Mouse (Mus musculus) liver, adult (tissue): ENCODE results near the gene Lmod3.

Experiments used
- GATA4 ChIP-seq: IDR thresholded peaks from 2 replicates; pipeline ENCODE4 v1.6.1; 2014; ENCODE audit warnings: mild to moderate bottlenecking, low read length; ENCODE audit not compliant: insufficient replicate concordance

Lmod3 gene

GRCm38 (mm10) chr6:97221205-97222025 lies 31.1 kb downstream of the Lmod3 start:
- no peak for TF ChIP-seq GATA4

- TF ChIP-seq GATA4, result no peak
Measured at GRCm38 (mm10) chr6:97220672-97221071, 31.9 kb downstream of the Lmod3 start.

GRCm38 (mm10) chr6:97216154-97216821 lies 36.3 kb downstream of the Lmod3 start:
- no peak for TF ChIP-seq GATA4

GRCm38 (mm10) chr6:97211981-97212380 lies 40.6 kb downstream of the Lmod3 start:
- TF ChIP-seq GATA4, result no peak

- no peak for TF ChIP-seq GATA4
Measured at GRCm38 (mm10) chr6:97210962-97211601, 41.5 kb downstream of the Lmod3 start.

GRCm38 (mm10) chr6:97210191-97210961 lies 42.2 kb downstream of the Lmod3 start, which contains the start of gene Arl6ip5:
Gene Arl6ip5 (plus strand): TSS chr6:97210689.
- peak; percentile 12; the same call in 1 of the 2 replicates for TF ChIP-seq GATA4

- no peak for TF ChIP-seq GATA4
Measured at GRCm38 (mm10) chr6:97209751-97210150, 42.8 kb downstream of the Lmod3 start.

- TF ChIP-seq GATA4, result no peak
Measured at GRCm38 (mm10) chr6:97209201-97209600, 43.4 kb downstream of the Lmod3 start.

GRCm38 (mm10) chr6:97208406-97208805 lies 44.2 kb downstream of the Lmod3 start:
- no peak for TF ChIP-seq GATA4

- TF ChIP-seq GATA4, result no peak
Measured at GRCm38 (mm10) chr6:97207085-97207484, 45.5 kb downstream of the Lmod3 start.

GRCm38 (mm10) chr6:97205439-97205885 lies 47.1 kb downstream of the Lmod3 start, which contains the start of gene Uba3:
Gene Uba3 (minus strand): TSS chr6:97205647.
- TF ChIP-seq GATA4, result no peak

GRCm38 (mm10) chr6:97204952-97205351 lies 47.6 kb downstream of the Lmod3 start:
- TF ChIP-seq GATA4, result no peak

GRCm38 (mm10) chr6:97204252-97204869 lies 48.2 kb downstream of the Lmod3 start:
- no peak for TF ChIP-seq GATA4

GRCm38 (mm10) chr6:97202477-97202876 lies 50.1 kb downstream of the Lmod3 start:
- no peak for TF ChIP-seq GATA4
